Mouse (Mus musculus) brain, adult 2 months (tissue): ENCODE measurements around the gene Bfsp1.
A peak's percentile ranks its signal among the peaks of the same experiment; 100 is the strongest.

Source experiments
- DNase-seq: peaks from one replicate; pipeline ENCODE4 v3.0.0; 2011; ENCODE audit warnings: low read depth, low spot score

The Bfsp1 gene

DNA sequence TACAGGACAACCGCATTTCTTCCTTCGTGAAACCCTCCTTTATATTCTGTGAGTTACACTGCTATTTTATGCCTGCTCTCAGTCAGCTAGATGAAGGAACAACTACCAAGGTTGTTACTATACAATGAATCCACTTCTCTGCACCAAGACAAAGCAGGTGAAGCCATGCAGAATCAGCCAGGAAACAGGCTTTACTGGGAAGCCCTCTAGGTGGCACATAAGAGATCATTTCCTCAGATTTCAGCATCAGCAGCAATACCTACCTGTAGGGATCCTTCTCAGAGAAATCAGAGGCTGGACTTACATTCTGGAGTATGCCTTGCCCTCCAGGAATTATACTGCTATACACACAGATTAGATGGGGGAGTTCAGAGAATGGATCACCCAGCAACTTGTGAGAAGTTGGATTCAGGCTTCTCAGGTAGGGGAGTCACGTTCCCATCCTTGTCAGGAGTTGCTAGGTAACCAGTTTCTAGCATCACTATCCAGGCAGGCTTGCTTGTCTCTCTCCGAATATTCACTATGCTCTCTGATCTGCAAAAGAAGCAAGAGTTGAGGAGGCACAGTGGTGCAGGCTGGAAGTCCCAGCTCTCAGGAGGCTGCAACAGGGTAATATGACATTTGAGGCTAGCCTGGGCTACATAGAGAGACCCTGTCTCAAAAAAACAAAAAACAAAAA is 66.5 kb downstream of the Bfsp1 start:
- peak; percentile 42 for DNase-seq

DNA sequence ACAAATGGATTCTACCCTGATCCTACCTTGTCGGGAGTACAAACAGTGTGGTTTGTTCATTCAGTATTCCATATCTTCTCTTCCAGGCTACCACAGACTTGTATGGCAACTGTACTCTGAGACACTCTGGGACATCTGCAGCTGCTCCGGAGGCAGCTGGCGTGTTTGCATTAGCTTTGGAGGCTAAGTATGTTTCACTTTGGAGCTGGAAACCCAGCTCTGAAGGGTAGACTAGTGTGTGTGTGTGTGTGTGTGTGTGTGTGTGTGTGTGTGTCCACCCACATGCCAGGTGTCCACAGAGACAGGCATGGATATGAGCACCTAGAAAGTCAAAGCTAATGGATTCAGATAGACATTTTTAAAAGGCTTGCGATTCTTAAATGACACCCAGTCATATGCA is 67.1 kb downstream of the Bfsp1 start:
- peak; percentile 77 for DNase-seq

DNA sequence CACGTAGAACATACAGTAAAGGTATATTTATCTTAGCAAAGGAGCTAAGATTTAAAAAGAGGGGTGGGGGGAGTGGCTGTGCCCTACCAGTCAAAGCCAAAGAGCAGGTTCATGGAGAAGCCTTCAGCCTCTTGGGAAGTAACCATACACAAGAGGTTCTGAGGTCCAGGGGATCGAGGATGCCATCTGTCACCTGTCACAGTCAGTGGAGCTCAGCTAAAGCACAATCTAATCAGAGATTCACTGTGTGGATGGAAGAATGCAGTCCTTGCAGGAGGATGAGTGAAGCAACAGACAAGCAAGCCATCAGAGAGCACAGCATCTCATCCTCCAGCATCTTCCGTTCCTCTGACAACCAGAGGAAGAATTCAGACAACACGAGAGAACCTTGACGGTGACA is 73.1 kb downstream of the Bfsp1 start:
- DNase-seq: peak; percentile 58

DNA sequence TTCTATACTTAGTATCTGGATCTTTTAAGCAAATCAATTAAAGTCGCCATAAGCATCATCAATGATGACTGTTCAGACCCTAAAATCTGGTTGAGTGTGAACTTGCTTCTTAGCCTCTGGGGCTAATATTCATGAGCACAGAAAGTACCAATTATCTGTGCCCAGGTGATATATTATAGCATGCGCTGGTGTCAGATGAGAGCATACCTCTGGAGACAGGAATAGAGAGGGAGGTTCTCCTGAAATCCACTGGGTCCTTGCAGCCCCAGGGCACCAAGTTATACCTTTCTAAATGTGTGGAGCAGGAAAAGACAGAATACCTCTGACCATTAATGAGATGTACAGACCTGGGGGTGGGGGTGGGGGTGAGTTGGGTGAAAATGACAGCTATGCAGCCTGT is 82.7 kb downstream of the Bfsp1 start:
- DNase-seq: no peak
